Mouse (Mus musculus) limb, embryonic 11.5 days (tissue): ENCODE results near the gene Cldn7. TPM values are rescaled to one million over a fixed set of nuclear protein-coding genes. Genes with fewer than 3 reads are reported as not detected.
A peak's percentile ranks its signal among the peaks of the same experiment; 100 is the strongest.

ENCODE experiments used
- ATAC-seq: fragments of 200-750 bp; cut with Nextera tagmentation; 2 replicates; pipeline ENCODE4 v1.8.0; 2017; ENCODE audit warnings: low read depth; ENCODE audit not compliant: insufficient number of reproducible peaks, low FRiP score, low TSS enrichment
- DNase-seq: peaks from one replicate; pipeline ENCODE4 v3.0.0-alpha.2; 2015; ENCODE audit warnings: low spot score
- H3K27ac ChIP-seq: fragments of 300-500 bp; sonication (generic); replicated peaks from 2 replicates; pipeline ENCODE4 v1.5.1; 2014; ENCODE audit warnings: low read depth, mild to moderate bottlenecking, low read length
- H3K27me3 ChIP-seq: fragments of 300-500 bp; sonication (generic); 2 replicates; pipeline ENCODE4 v1.6.1; 2014; ENCODE audit warnings: mild to moderate bottlenecking, low read length, mixed read lengths; ENCODE audit not compliant: control insufficient read depth, insufficient read depth
- H3K36me3 ChIP-seq: fragments of 300-500 bp; sonication (generic); 2 replicates; pipeline ENCODE4 v1.6.1; 2014; ENCODE audit warnings: mild to moderate bottlenecking, low read length, moderate library complexity, mixed read lengths; ENCODE audit not compliant: control insufficient read depth, insufficient read depth
- H3K4me1 ChIP-seq: fragments of 300-500 bp; sonication (generic); 2 replicates; pipeline ENCODE4 v1.6.1; 2014; ENCODE audit warnings: low read length, mixed read lengths; ENCODE audit not compliant: control insufficient read depth, insufficient read depth
- H3K4me2 ChIP-seq: fragments of 300-500 bp; sonication (generic); 2 replicates; pipeline ENCODE4 v1.6.1; 2014; ENCODE audit warnings: low read depth, mild to moderate bottlenecking, moderate library complexity; ENCODE audit not compliant: severe bottlenecking
- H3K4me3 ChIP-seq: fragments of 300-500 bp; sonication (generic); 2 replicates; pipeline ENCODE4 v1.5.1; 2014; ENCODE audit warnings: low read depth, low read length
- H3K9ac ChIP-seq: fragments of 300-500 bp; sonication (generic); 2 replicates; pipeline ENCODE4 v1.6.1; 2014; ENCODE audit warnings: mild to moderate bottlenecking, low read length
- H3K9me3 ChIP-seq: fragments of 300-500 bp; sonication (generic); 2 replicates; pipeline ENCODE4 v1.6.1; 2016; ENCODE audit warnings: low read length; ENCODE audit not compliant: control insufficient read depth
- WGBS: fragments of 180-500 bp; shearing (Covaris S2); extraction: QIAGEN DNeasy Blood & Tissue Kit; methylation state at CpG from one replicate; pipeline ENCODE4 v1.1.7; 2014; 5-methylcytosine and 5-hydroxymethylcytosine counted together
- polyA plus RNA-seq: library from polyadenylated mRNA; unstranded; fragments of >200 nt; fragmentation: Nextera tagmentation; extraction: Ambion mirVana; gene quantifications from 2 replicates; pipeline ENCODE4 v1.2.1, GENCODE M21; 2014

Gene Cldn7
- polyA plus RNA-seq, 1 experiment from 2014 or later, result 13.2 TPM

GRCm38 (mm10) chr11:69936156-69936555, 28.4 kb upstream of the Cldn7 start:
- Histone ChIP-seq H3K9ac (peak overlapping the region; percentile 74), H3K4me2 (peak overlapping the region; percentile 99), H3K27me3 (peaks cover 8% of the 10 kb centered on the region), H3K4me1 (peaks cover 30% of the 10 kb centered on the region), H3K27ac (no peak overlapping the region), H3K36me3 (no peaks in the 10 kb centered on the region), H3K9me3 (no peaks in the 10 kb centered on the region), H3K4me3 (peak overlapping the region; percentile 47)
- ATAC-seq, result no peak
- WGBS, result 1% methylated on average over 26 of the region's 30 CpGs
- peak; percentile 54 for DNase-seq

DNA sequence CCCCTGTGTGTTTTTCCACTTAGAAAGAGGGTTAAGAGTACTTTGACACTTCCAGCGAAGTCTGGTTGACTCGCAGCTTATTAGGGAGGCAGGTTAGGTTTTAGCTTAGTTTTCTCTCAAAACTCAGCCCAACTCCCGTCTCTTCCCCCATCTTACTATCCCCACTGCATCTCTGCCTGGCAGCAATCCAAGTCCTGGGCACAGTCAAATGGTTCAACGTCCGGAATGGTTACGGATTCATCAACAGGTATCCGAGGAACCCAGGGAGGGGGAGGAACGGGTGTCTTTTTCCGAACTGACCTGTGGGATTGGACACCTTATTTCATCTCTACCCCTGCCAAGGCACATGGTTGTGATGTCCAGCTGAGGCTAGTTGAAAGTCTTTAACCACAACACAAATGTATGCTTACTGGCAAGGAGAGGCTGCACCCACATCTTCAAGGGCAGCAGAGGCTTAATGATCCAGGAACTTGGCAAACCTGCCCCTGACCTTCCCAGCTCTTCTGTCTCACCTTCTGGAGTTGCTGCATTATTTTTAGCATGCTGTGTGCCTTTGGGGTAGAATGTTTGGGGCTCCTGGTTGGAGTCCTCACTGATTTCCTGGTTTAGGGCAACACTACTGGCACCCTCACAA, 27.7 kb upstream of the Cldn7 start:
- DNase-seq (no peak), ATAC-seq (no peak)
- H3K4me1 ChIP-seq, result peaks cover 30% of the 10 kb centered on the region
- no peaks in the 10 kb centered on the region for H3K9me3 ChIP-seq
- H3K4me2 ChIP-seq, result peak overlapping the region; percentile 99
- H3K36me3 ChIP-seq, result no peaks in the 10 kb centered on the region
- peaks cover 8% of the 10 kb centered on the region for H3K27me3 ChIP-seq
- 52% methylated on average over 9 of the region's 9 CpGs for WGBS
- no peak overlapping the region; the same call in 1 of the 2 replicates for H3K9ac ChIP-seq
- H3K4me3 ChIP-seq, result peak overlapping the region; percentile 47
- H3K27ac ChIP-seq, result no peak overlapping the region

- H3K4me1 ChIP-seq, result peaks cover 30% of the 10 kb centered on the region
These were observed 27.2 kb upstream of the Cldn7 start for GRCm38 (mm10) chr11:69937385-69937784.

GRCm38 (mm10) chr11:69937834-69938233, 26.7 kb upstream of the Cldn7 start:
- no peak overlapping the region for H3K4me2 ChIP-seq
- 73% methylated on average over 5 of the region's 5 CpGs for WGBS
- no peak overlapping the region for H3K4me3 ChIP-seq
- no peak for DNase-seq
- H3K27ac ChIP-seq, result no peak overlapping the region
- no peak for ATAC-seq
- no peaks in the 10 kb centered on the region for H3K9me3 ChIP-seq
- H3K27me3 ChIP-seq, result peaks cover 8% of the 10 kb centered on the region
- peaks cover 30% of the 10 kb centered on the region for H3K4me1 ChIP-seq
- H3K36me3 ChIP-seq, result no peaks in the 10 kb centered on the region
- H3K9ac ChIP-seq, result no peak overlapping the region

More at GRCm38 (mm10) chr11:69937385-69937784, 27.2 kb upstream of the Cldn7 start:
- H3K9ac ChIP-seq, result no peak overlapping the region
- H3K36me3 ChIP-seq, result no peaks in the 10 kb centered on the region
- no peaks in the 10 kb centered on the region for H3K9me3 ChIP-seq
- 0 out of 2 replicates have a peak overlapping the region, but pooled peaks have one; percentile 7 for H3K4me2 ChIP-seq
- H3K4me3 ChIP-seq, result no peak overlapping the region
- DNase-seq, result no peak
- no peak for ATAC-seq
- peaks cover 8% of the 10 kb centered on the region for H3K27me3 ChIP-seq
- H3K27ac ChIP-seq, result no peak overlapping the region
- 29% methylated on average over 4 of the region's 4 CpGs for WGBS

DNA sequence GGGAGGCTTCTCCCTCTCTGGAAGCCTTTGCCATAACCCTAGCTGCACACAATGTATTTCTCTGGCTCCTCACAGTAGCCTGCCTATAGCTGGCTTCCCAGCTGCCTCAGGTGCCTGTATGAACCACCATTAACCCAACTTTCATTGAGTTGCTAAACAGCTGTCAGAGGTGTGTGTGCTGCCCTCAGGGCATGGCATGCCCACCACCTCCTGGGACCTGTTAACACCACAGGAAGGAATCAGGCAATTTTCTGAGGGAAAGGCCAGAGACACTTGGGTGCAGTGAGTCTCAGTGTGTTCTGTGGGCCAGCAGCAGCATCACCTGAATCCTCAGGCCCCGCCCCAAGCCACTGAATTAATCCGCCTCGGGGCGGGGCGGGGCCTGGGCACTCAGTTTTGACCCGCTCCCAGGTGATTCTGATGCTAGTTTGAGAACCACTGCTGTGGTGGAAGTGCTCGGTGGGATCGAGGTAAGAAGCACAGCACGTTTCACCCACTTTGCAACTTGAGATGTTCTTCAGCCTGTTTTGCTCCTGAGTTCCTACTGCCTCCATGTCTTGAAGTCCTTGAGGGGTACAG, 26.1 kb upstream of the Cldn7 start:
- Histone ChIP-seq H3K4me2 (no peak overlapping the region), H3K9ac (peak overlapping the region; percentile 30; the same call in 1 of the 2 replicates), H3K4me1 (peaks cover 30% of the 10 kb centered on the region), H3K4me3 (no peak overlapping the region; the same call in 1 of the 2 replicates), H3K36me3 (no peaks in the 10 kb centered on the region), H3K27ac (no peak overlapping the region; the same call in 1 of the 2 replicates), H3K27me3 (peaks cover 8% of the 10 kb centered on the region), H3K9me3 (no peaks in the 10 kb centered on the region)
- ATAC-seq (no peak), DNase-seq (no peak)
- 20% methylated on average over 9 of the region's 9 CpGs for WGBS

DNA sequence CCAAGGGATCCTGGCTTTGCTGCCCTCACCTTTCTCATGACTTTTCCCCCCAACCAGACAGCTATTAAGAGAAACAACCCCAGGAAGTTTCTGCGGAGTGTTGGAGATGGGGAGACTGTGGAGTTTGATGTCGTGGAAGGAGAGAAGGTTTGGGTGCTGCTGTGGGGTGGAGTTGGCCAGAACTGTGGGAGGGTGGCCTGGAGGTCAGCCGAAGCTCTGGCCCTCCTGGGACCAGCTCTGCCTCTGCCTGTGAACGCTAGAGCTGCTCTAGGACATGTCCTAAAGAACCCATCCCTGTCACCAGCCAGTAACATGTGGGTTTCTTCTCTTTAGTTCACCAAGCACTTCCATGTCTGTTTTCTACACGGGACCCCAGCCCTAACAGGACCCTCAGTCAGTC, 25.4 kb upstream of the Cldn7 start:
- Histone ChIP-seq H3K27me3 (peaks cover 8% of the 10 kb centered on the region), H3K4me3 (no peak overlapping the region), H3K4me1 (peaks cover 30% of the 10 kb centered on the region), H3K4me2 (no peak overlapping the region), H3K9me3 (no peaks in the 10 kb centered on the region), H3K9ac (no peak overlapping the region), H3K27ac (no peak overlapping the region), H3K36me3 (peaks cover 2% of the 10 kb centered on the region; the same call in 1 of the 2 replicates)
- no peak for DNase-seq
- 69% methylated on average over 5 of the region's 5 CpGs for WGBS
- ATAC-seq, result no peak

- Histone ChIP-seq H3K4me1 (peaks cover 30% of the 10 kb centered on the region), H3K27me3 (peaks cover 8% of the 10 kb centered on the region), H3K27ac (no peak overlapping the region), H3K4me3 (no peak overlapping the region), H3K36me3 (peaks cover 5% of the 10 kb centered on the region; the same call in 1 of the 2 replicates), H3K9ac (no peak overlapping the region), H3K4me2 (no peak overlapping the region), H3K9me3 (no peaks in the 10 kb centered on the region)
- DNase-seq, result no peak
- ATAC-seq, result no peak
- 89% methylated on average over 17 of the region's 17 CpGs for WGBS
These were observed 24.8 kb upstream of the Cldn7 start for GRCm38 (mm10) chr11:69939731-69940130.

GRCm38 (mm10) chr11:69940962-69941361, 23.6 kb upstream of the Cldn7 start:
- no peak overlapping the region for H3K9ac ChIP-seq
- no peak overlapping the region for H3K4me2 ChIP-seq
- no peak overlapping the region for H3K4me3 ChIP-seq
- WGBS, result 74% methylated on average over 4 of the region's 4 CpGs
- DNase-seq (no peak), ATAC-seq (no peak)
- H3K27me3 ChIP-seq, result peaks cover 8% of the 10 kb centered on the region
- peaks cover 22% of the 10 kb centered on the region for H3K4me1 ChIP-seq
- H3K36me3 ChIP-seq, result peaks cover 7% of the 10 kb centered on the region; the same call in 1 of the 2 replicates
- H3K27ac ChIP-seq, result no peak overlapping the region
- no peaks in the 10 kb centered on the region for H3K9me3 ChIP-seq
